Mouse (Mus musculus): ENCODE results near the gene Nr0b2.

DNA sequence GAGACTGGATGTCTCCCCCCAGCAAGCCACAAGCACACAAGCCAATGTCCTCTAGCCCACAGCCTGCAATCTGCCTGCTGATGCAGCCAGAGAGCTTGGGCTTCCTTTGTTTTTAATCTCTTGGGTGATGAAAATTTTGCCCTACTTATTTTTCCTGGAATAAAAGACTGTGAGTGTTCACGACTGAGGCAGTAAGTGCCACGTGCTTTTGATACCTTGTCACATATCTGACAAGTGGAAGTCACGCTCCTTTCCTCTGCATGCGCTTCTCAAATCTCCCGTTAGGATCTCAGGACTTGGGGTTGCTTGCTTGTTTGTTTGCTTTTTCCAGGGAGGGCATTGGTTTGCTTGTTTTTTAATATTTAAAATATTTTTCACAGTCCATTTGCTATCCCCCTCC, 48.9 kb upstream of the Nr0b2 start:
- TF ChIP-seq POLR2A (IDR thresholded peaks at IDR 0.05; ENCODE audit: borderline replicate concordance, low read depth, low read length) = no peak
- TF ChIP-seq CTCF (IDR thresholded peaks at IDR 0.05; ENCODE audit: low read depth, low read length) = no peak
